Mouse (Mus musculus): ENCODE results near the gene Cwc22.

The Cwc22 gene

GRCm38 (mm10) chr2:77962450-77963193, 16.4 kb upstream of the Cwc22 start:
- no peak for DNase-seq

DNA sequence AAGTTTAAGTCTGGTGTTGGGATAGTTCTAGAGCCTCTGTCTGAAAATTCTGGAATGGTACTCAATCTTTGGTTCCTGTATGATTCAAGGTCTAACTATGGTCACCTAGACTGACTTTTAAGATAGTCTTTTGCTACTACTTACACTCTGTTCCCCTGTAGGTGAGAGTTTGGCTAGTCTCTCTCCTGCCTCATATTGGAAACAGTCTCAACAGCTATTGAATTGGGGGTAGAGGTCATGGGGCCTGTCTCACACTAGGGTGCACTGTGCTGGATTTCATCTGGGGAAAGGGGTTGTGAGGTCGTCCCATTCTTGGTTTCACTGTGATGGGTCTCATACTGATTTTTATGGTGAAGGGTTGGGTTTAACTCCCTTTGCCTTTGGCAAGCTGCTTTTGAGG, 15.1 kb upstream of the Cwc22 start:
- DNase-seq, result no peak

GRCm38 (mm10) chr2:77960711-77961110, 14.5 kb upstream of the Cwc22 start:
- DNase-seq, result no peak

DNA sequence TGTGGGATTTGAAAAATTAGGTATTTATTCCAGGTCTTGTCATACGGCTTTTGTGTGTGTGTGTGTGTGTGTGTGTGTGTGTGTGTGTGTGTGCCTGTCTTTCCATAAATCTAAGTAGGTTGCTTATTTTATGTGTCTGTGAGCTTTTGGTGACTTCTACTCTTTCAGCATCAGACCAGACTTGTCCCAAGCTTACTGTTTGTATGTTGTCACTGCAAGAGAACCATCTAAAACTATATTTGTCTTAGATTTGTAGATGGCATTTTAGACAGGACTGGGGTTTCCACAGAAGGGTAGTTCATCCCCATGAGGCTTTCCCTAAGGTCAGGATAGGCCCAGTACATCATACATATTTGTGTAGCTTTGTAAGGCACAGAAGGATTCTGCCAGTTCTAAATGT, 13.2 kb upstream of the Cwc22 start:
- DNase-seq, result no peak

DNA sequence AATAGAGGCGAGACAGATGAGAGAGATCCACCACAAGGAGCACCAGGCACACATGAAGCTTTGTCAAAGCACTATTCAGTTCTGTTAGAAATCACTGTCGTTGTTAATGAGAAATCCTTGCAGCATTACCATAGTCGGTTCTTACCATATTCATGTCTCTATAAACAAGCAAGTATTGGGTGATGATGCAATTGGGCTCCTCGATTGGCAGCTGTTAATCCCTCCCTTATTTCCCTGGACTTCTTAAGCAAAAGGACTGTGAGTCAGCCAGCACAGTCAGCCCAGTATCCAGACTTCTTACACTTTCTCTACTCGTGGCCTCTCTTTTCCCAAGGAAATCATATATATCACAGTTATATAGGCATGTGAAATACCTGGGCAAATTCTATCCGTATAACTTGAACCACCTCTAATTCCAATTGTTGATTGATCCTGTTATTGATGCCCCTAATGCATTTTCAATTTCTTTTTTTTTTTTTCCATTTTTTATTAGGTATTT, 5.3 kb upstream of the Cwc22 start:
- no peak for DNase-seq

DNA sequence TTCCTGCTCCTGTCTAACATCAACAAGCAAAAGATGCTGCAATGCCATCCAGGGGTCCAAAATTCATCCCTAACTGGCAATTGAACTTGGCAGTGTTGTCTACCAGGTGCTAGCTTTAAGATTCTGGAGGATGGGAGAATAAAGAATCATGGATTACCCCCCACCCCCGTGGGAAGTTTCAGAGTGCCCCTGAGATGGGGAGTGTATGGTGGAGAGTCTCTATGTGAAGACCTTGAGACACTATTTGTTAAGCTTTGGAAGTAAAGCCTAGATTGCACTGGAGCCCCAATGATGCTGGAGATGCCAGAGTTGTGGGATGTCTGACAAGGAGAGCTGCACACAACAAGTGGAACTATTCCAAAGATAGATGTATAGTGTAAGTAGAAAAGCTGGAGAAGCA, 3.9 kb upstream of the Cwc22 start:
- no peak for DNase-seq

GRCm38 (mm10) chr2:77949521-77949920, 3.3 kb upstream of the Cwc22 start:
- DNase-seq, result no peak

GRCm38 (mm10) chr2:77948921-77949320, 2.7 kb upstream of the Cwc22 start:
- no peak for DNase-seq

- no peak for DNase-seq
These were observed 2.0 kb upstream of the Cwc22 start for GRCm38 (mm10) chr2:77948126-77948525.

GRCm38 (mm10) chr2:77947161-77947870, 1.1 kb upstream of the Cwc22 start:
- DNase-seq, result no peak

- DNase-seq, result no peak
These were observed 1.1 kb downstream of the Cwc22 start for GRCm38 (mm10) chr2:77944860-77945595.

GRCm38 (mm10) chr2:77944281-77944680, 1.9 kb downstream of the Cwc22 start:
- DNase-seq, result no peak

- DNase-seq, result no peak
These were observed 4.2 kb downstream of the Cwc22 start for GRCm38 (mm10) chr2:77941944-77942343.

GRCm38 (mm10) chr2:77938317-77938716, 7.9 kb downstream of the Cwc22 start:
- DNase-seq, result no peak

GRCm38 (mm10) chr2:77937818-77938217, 8.4 kb downstream of the Cwc22 start:
- no peak for DNase-seq

- no peak for DNase-seq
These were observed 12.0 kb downstream of the Cwc22 start for GRCm38 (mm10) chr2:77934138-77934537.

DNA sequence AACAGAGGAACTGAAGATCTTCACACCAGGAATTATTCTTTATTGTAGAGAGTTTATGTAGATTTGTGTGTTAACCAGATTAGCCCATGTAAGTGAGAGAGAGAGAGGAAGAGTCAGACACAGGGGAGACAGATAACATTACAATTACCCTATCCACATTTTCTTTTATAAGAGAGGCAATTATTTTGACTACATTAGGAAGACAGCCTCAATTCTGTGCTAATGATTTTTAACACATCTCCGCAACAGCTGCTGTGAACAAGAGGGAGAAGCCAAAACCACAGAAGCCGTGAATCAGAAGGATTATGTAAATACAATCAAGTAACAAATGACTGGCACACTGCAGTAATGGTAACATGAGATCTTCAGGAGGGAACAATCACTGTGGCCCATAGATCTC, 12.5 kb downstream of the Cwc22 start:
- no peak for DNase-seq

GRCm38 (mm10) chr2:77931958-77932357, 14.2 kb downstream of the Cwc22 start:
- no peak for DNase-seq

GRCm38 (mm10) chr2:77928352-77928751, 17.8 kb downstream of the Cwc22 start:
- DNase-seq, result no peak

DNA sequence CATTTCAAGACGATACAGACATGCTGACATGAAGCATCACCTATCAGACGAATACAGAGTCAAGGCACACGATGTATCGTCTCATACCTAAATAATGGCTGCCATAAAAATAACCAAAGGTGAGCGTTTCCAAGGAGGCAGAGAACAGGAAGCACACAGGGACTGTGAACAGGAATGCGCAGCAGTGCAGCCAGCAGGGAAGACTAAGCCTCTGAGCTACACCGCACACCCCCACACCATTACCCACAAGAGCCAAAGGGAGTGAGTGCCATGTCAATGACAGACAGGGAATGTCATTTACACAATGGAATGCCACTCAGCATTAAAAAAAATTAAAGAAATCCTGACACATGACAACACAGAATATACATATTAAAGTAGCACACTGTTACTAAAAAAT, 19.7 kb downstream of the Cwc22 start:
- DNase-seq, result no peak

GRCm38 (mm10) chr2:77925997-77926396, 20.2 kb downstream of the Cwc22 start:
- no peak for DNase-seq

- no peak for DNase-seq
These were observed 20.8 kb downstream of the Cwc22 start for GRCm38 (mm10) chr2:77925187-77925924.

DNA sequence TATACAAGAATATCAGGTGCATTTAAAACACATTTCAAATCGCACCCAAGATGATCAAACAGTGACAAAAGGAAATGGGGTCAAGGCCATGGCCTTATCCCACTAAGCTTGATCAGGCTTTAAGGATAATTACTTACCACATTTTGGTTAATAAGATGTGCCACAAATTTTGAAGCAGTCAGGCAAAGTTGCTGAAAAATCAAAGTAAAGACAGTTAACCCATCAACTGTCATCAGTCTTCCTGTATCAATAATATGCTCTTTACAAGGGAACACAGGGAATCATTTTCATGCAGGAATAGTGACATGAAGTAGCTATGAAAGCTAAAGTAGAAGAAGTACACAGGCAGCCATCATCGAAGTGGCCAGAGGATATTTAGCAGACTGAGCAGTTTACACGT, 22.2 kb downstream of the Cwc22 start:
- no peak for DNase-seq
